Mouse (Mus musculus): ENCODE results near the gene Gpbp1l1. TPM values are rescaled to one million over a fixed set of nuclear protein-coding genes. Genes with fewer than 3 reads are reported as not detected.

Gene Gpbp1l1
- polyA plus RNA-seq, 2 experiments from 2014 or later = 88.7 to 103 TPM

GRCm38 (mm10) chr4:116638821-116639220 lies 81.4 kb downstream of the Gpbp1l1 start:
- ATAC-seq = no peak

GRCm38 (mm10) chr4:116642071-116642470 lies 84.6 kb downstream of the Gpbp1l1 start:
- ATAC-seq = no peak

Other genes with a start within 250 kb of the Gpbp1l1 start
- gene Mast2, start 93.5 kb upstream of the Gpbp1l1 start, polyA plus RNA-seq (2017; shearing (Covaris generic)) = 1 to 10 TPM; 5.2 to 5.8 TPM
- 10 to 100 TPM in 1 of 2 experiments, 1 to 10 TPM in 1; 9.9 to 16.2 TPM for gene Ipp, start 50.1 kb upstream of the Gpbp1l1 start, polyA plus RNA-seq (2017; shearing (Covaris generic))
- 10 to 100 TPM; 25.7 to 29.7 TPM for gene Tmem69, start 1.7 kb upstream of the Gpbp1l1 start, polyA plus RNA-seq (2017; shearing (Covaris generic))
- gene Ccdc17, start 39.0 kb downstream of the Gpbp1l1 start, polyA plus RNA-seq (2017; shearing (Covaris generic)) = 10 to 100 TPM in 1 of 2 experiments, 1 to 10 TPM in 1; 9.2 to 15.3 TPM
- gene Nasp, start 70.3 kb downstream of the Gpbp1l1 start, polyA plus RNA-seq (2017; shearing (Covaris generic)) = 10 to 100 TPM; 62.2 to 66.1 TPM
- 100 to 1,000 TPM; 314 to 333 TPM for gene Akr1a1, start 94.0 kb downstream of the Gpbp1l1 start, polyA plus RNA-seq (2017; shearing (Covaris generic))
- gene Prdx1, start 127.9 kb downstream of the Gpbp1l1 start, polyA plus RNA-seq (2017; shearing (Covaris generic)) = 100 to 1,000 TPM; 840 to 842 TPM
- gene Mmachc, start 150.7 kb downstream of the Gpbp1l1 start, polyA plus RNA-seq (2017; shearing (Covaris generic)) = 1 to 10 TPM; 3.9 to 4.9 TPM
- gene Ccdc163, start 150.9 kb downstream of the Gpbp1l1 start, polyA plus RNA-seq (2017; shearing (Covaris generic)) = 10 to 100 TPM; 33.7 to 39.5 TPM
- 1 to 10 TPM; 3.8 to 5.4 TPM for gene Tesk2, start 163.3 kb downstream of the Gpbp1l1 start, polyA plus RNA-seq (2017; shearing (Covaris generic))
- 10 to 100 TPM; 23.7 to 29.3 TPM for gene Toe1, start 250.0 kb downstream of the Gpbp1l1 start, polyA plus RNA-seq (2017; shearing (Covaris generic))